Mouse (Mus musculus) urinary bladder, postnatal 14 days (tissue): ENCODE results near the gene Prelid3b.

Experiments used
- DNase-seq: peaks from one replicate; pipeline ENCODE4 v3.0.0; 2021; ENCODE audit warnings: low spot score

The Prelid3b gene

DNA sequence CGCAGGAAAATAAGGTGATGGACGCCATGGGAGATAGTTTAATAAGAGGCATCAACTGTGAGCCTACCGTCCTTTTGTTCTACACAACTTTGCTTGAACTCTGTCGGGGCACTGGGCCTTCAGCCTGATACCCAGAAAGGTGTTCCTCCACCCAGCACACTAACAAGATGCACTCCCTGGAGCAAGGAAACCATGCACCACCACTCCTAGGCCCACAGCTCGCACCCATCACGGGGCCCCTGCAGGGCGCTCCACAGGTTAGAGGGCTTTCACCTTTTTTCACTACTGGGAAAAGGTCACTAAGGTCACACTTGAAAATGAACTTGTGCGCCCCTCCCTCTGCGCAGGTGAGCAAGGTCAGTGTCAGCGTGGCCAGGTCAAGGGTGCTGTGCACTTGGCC lies 9.5 kb downstream of the Prelid3b start:
- DNase-seq: no peak

DNA sequence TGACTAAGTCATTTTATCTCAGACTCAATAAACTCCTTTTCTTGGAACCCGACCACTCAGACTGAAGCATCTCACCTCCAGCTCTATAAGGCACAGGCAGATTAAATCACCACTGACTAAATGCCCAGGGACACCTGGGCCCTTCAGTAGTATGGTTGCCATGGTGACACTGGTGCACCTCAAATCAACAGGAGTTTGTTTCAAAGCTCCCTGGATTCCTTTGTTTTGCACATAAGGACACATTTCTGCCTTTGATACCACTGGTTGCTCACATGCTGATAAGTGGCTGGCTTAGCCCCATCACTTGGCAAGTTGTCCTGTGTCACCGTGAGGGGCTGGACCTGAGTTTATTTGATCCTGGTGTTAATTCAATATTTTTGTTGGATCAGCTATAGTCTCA lies 13.5 kb downstream of the Prelid3b start:
- no peak for DNase-seq

DNA sequence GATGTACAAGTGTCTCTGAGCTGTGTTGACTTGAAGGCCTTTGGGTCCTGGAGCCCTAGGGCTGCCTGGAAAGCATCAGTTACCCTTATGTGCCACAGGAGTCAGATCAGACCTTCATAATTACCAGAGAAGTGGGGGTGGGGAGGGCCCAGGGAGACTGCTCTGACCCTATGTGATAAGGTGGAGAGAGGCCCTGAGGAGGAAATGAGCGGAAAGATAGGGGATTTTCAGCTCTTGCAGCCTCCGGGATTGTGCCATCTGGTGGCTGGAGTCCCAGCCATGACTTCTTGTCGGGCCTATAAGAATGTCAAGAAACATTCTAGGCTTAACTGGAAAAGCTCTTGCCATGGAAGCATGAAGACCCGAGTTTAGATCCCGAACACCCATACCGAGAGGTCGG lies 19.2 kb downstream of the Prelid3b start:
- DNase-seq: no peak

DNA sequence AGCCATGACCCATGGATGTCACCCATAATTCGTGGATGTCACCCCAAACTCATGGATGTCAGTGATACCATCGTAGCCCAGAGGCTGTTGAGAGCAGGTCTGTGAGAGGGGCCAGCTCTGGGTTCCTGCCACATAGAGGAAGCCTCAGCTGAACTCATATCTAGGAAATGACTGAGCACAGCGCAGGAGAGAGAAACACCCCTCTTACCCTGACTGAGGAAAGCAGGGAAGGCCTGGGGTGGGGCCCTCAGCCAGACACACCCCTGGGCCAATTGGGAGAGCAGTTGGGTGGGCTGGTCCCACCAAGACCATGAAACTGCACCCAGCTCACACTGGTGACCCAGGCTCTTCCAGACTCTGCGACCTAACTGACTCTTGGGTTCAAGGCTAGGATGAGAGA lies 22.5 kb downstream of the Prelid3b start, which contains the start of gene Tubb1:
Gene Tubb1, plus strand, starts transcription at position 343 of the 400 bp plus-strand sequence.
- DNase-seq: no peak

DNA sequence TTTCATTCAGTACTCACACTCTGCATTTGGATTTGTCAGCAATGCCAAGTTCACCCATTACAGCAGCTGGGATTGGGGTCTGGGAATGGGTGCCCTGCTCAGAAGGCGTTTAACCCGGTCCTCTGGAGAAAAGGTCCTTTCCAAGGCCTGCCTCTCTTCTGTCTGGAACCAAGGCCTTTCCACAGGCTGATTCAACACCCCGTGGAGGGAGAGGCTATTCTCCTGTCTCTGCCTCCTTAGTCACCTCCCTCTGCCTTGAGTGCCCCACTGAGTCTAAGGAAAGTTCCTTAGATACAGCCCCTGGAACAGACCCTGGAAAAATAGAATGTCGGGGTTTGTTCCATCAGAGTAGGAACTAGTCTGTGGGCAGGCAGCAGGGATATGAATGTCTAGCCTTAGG lies 24.5 kb downstream of the Prelid3b start:
- DNase-seq: no peak

DNA sequence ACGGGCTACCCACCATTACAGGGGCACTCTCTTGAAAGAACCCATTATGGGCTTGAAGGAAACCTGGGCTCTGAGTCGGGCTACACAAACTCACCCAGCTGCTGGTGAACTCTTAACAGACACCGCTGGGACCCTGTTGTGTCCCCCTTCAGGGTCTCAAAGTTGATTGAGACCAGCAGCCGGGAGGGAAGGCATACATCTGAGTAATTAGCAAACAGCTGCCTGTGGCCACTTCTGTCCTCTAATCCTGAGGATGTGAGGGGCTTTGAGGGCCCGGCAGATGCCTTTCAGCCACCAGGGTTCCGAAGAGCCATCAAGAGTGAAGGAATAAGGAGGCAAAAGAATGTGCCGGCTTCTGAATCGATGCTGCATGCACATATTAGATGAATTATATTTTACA lies 26.0 kb downstream of the Prelid3b start:
- no peak for DNase-seq

- no peak for DNase-seq
Measured at GRCm38 (mm10) chr2:174446492-174446891, 26.4 kb downstream of the Prelid3b start.

- DNase-seq: no peak
Measured at GRCm38 (mm10) chr2:174445018-174445417, 27.9 kb downstream of the Prelid3b start.

- no peak for DNase-seq
Measured at GRCm38 (mm10) chr2:174444359-174444758, 28.5 kb downstream of the Prelid3b start.

- no peak for DNase-seq
Measured at GRCm38 (mm10) chr2:174443046-174443445, 29.8 kb downstream of the Prelid3b start.

GRCm38 (mm10) chr2:174442460-174442859 lies 30.4 kb downstream of the Prelid3b start:
- DNase-seq: no peak

DNA sequence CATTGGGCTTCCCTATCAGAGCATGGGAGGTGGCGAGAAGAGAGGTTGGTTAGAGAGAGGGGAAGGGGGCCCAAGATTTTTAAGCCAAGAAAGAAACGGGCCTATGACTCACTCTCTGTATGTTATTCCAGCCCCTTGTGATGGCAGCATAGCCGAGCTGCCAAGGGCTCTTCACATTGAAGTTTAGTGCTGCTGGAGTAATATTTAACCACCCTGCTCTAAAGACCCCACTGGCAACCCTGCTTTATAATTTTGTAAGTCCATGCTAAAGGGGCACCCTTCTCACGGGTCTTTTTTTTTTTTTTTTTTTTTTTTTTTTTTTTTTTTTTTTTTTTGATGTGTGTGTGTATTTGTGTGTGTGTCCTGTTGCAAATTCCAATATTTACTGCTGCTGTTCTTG lies 31.0 kb downstream of the Prelid3b start:
- no peak for DNase-seq

GRCm38 (mm10) chr2:174439961-174440360 lies 32.9 kb downstream of the Prelid3b start:
- DNase-seq: no peak

- DNase-seq: no peak
Measured at GRCm38 (mm10) chr2:174439450-174439838, 33.4 kb downstream of the Prelid3b start.

GRCm38 (mm10) chr2:174438737-174439449 lies 34.0 kb downstream of the Prelid3b start, which contains the start of gene Ctsz:
TSS of gene Ctsz (minus strand) at chr2:174439039.
- DNase-seq: peak; percentile 65

GRCm38 (mm10) chr2:174438181-174438580 lies 34.7 kb downstream of the Prelid3b start:
- no peak for DNase-seq

GRCm38 (mm10) chr2:174437697-174437982 lies 35.2 kb downstream of the Prelid3b start:
- no peak for DNase-seq

DNA sequence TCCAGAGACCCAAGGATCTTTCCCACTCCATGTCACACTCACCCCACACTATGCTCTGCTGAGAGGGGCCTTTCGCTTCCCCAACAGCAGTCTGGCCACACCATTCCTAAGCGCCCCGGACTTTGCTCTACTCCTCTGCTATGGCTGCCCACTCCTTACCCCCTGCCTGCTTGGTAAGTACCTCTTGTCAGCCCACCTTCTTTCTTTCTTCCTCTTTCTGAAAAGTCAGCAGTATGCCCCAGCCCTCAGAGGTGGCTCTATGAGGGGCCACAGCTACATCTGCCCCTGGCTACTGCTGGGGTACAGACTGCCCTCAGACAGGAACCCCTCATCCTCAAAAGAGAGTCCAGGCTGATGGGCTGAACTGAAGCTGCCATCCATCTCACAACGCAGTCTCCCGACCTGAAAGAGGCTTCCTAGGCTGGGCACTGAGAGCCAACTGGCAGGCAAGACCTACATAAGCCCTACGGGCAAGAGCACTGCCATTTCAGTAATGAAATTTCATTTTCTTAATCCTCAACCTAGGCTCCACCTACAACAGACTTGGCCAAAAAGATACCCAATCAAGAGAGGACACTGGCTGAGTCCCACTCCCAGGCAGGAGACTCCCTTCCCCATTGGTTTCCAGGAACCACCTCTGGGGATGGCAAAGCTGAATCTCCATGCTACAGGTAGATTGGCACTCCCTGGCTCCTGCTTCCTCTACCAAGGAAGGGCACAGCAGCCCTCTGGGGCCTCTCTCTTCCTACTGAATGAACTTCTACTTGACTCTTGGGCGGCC lies 35.8 kb downstream of the Prelid3b start:
- no peak for DNase-seq

DNA sequence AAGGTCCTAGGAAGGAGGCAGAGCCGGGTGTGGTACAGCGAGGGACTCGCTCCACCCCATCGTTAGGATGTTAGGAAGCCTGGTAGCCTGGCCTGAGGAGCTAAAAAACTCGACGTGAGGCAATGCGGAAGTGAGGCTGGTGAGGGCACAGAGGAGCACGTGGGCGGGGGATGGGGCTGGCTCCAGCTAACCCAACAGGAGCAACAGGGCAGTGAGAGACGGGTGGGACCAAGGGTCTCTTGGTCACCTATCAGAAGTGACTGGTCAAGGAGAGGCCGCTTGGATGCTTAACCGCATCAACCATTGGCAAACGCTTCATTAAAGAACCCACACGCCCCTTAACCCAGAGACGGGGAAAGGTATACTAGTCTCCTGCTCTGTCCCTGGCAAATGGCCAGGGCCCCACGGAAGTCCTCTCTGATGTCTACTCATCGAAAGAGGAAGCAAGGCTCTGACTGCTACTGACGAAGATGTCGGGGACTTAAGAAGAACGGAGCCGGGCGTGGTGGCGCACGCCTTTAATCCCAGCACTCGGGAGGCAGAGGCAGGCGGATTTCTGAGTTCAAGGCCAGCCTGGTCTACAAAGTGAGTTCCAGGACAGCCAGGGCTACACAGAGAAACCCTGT lies 36.7 kb downstream of the Prelid3b start:
- DNase-seq: no peak

GRCm38 (mm10) chr2:174434943-174435342 lies 37.9 kb downstream of the Prelid3b start:
- no peak for DNase-seq

GRCm38 (mm10) chr2:174428996-174429591 lies 43.8 kb downstream of the Prelid3b start:
- no peak for DNase-seq

GRCm38 (mm10) chr2:174428076-174428835 lies 44.6 kb downstream of the Prelid3b start:
- DNase-seq: no peak
